Mouse (Mus musculus) forebrain, embryonic 14.5 days (tissue): ENCODE measurements around the gene Scn3b. TPM values are rescaled to one million over a fixed set of nuclear protein-coding genes. Genes with fewer than 3 reads are reported as not detected.

Experiments
- ATAC-seq: fragments of 200-750 bp; cut with Nextera tagmentation; 2 replicates; pipeline ENCODE4 v1.8.0; 2017; ENCODE audit warnings: mild to moderate bottlenecking, moderate library complexity
- DNase-seq: peaks from one replicate; pipeline ENCODE4 v3.0.0-alpha.2; 2015; ENCODE audit warnings: low spot score
- H3K27ac ChIP-seq: fragments of 300-500 bp; sonication (generic); 2 replicates; pipeline ENCODE4 v1.5.1; 2014; ENCODE audit warnings: low read depth, mild to moderate bottlenecking, control low read depth, low read length, moderate library complexity
- H3K27me3 ChIP-seq: fragments of 300-500 bp; sonication (generic); replicated peaks from 2 replicates; pipeline ENCODE4 v1.6.1; 2014; ENCODE audit warnings: low read length, control low read depth, mixed read lengths; ENCODE audit not compliant: control insufficient read depth, insufficient read depth
- H3K36me3 ChIP-seq: fragments of 300-500 bp; sonication (generic); 2 replicates; pipeline ENCODE4 v1.6.1; 2014; ENCODE audit warnings: low read length, control low read depth; ENCODE audit not compliant: control insufficient read depth, insufficient read depth
- H3K4me1 ChIP-seq: fragments of 300-500 bp; sonication (generic); 2 replicates; pipeline ENCODE4 v1.6.1; 2014; ENCODE audit warnings: antibody characterized with exemption, low read length, control low read depth; ENCODE audit not compliant: control insufficient read depth, insufficient read depth
- H3K4me2 ChIP-seq: fragments of 300-500 bp; sonication (generic); 2 replicates; pipeline ENCODE4 v1.6.1; 2014; ENCODE audit warnings: mild to moderate bottlenecking, control low read depth, low read length
- H3K4me3 ChIP-seq: fragments of 300-500 bp; sonication (generic); 2 replicates; pipeline ENCODE4 v1.5.1; 2014; ENCODE audit warnings: low read depth, low read length, control low read depth
- H3K9ac ChIP-seq: fragments of 300-500 bp; sonication (generic); 2 replicates; pipeline ENCODE4 v1.6.1; 2014; ENCODE audit warnings: mild to moderate bottlenecking, low read length, control low read depth, moderate library complexity
- H3K9me3 ChIP-seq: fragments of 300-500 bp; sonication (generic); replicated peaks from 2 replicates; pipeline ENCODE4 v1.6.1; 2016; ENCODE audit warnings: low read length, control low read depth, mixed read lengths; ENCODE audit not compliant: control insufficient read depth
- WGBS: fragments of 180-500 bp; shearing (Covaris S2); extraction: QIAGEN DNeasy Blood & Tissue Kit; methylation state at CpG from one replicate; pipeline ENCODE4 v1.1.7; 2014; 5-methylcytosine and 5-hydroxymethylcytosine counted together
- polyA plus RNA-seq: library from polyadenylated mRNA; unstranded; fragments of >200 nt; fragmentation: Nextera tagmentation; extraction: Ambion mirVana; gene quantifications from 2 replicates; pipeline ENCODE4 v1.2.1, GENCODE M21; 2014

Gene Scn3b
- polyA plus RNA-seq, 1 experiment from 2014 or later, result 88.6 TPM

GRCm38 (mm10) chr9:40279438-40279837, 10.4 kb downstream of the Scn3b start:
- H3K36me3 ChIP-seq, result peaks cover 24% of the 10 kb centered on the region
- H3K27ac ChIP-seq, result no peak overlapping the region

GRCm38 (mm10) chr9:40282968-40283367, 14.0 kb downstream of the Scn3b start:
- DNase-seq (no peak), ATAC-seq (no peak)
- Histone ChIP-seq H3K4me2 (no peak overlapping the region), H3K27me3 (no peaks in the 10 kb centered on the region), H3K27ac (no peak overlapping the region), H3K36me3 (peaks cover 21% of the 10 kb centered on the region), H3K4me3 (no peak overlapping the region), H3K4me1 (no peaks in the 10 kb centered on the region), H3K9me3 (no peaks in the 10 kb centered on the region), H3K9ac (no peak overlapping the region)
- WGBS, result 88% methylated on average over 7 of the region's 7 CpGs

More at GRCm38 (mm10) chr9:40279438-40279837, 10.4 kb downstream of the Scn3b start:
- H3K4me3 ChIP-seq, result no peak overlapping the region
- no peaks in the 10 kb centered on the region for H3K9me3 ChIP-seq
- no peak overlapping the region for H3K4me2 ChIP-seq
- no peak for ATAC-seq
- no peaks in the 10 kb centered on the region for H3K27me3 ChIP-seq
- 93% methylated on average over 7 of the region's 7 CpGs for WGBS
- H3K9ac ChIP-seq, result no peak overlapping the region
- no peaks in the 10 kb centered on the region for H3K4me1 ChIP-seq
- no peak for DNase-seq

GRCm38 (mm10) chr9:40292475-40292874, 23.5 kb downstream of the Scn3b start:
- DNase-seq (no peak), ATAC-seq (no peak)
- Histone ChIP-seq H3K9ac (no peak overlapping the region), H3K27ac (no peak overlapping the region), H3K27me3 (no peaks in the 10 kb centered on the region), H3K9me3 (no peaks in the 10 kb centered on the region), H3K4me2 (no peak overlapping the region), H3K4me3 (no peak overlapping the region), H3K36me3 (peaks cover 30% of the 10 kb centered on the region), H3K4me1 (no peaks in the 10 kb centered on the region)
- 95% methylated on average over 4 of the region's 4 CpGs for WGBS

- no peak overlapping the region for H3K27ac ChIP-seq
- H3K9ac ChIP-seq, result no peak overlapping the region
- peaks cover 38% of the 10 kb centered on the region for H3K36me3 ChIP-seq
- H3K9me3 ChIP-seq, result no peaks in the 10 kb centered on the region
- no peak for DNase-seq
- WGBS, result 92% methylated on average over 8 of the region's 8 CpGs
- no peaks in the 10 kb centered on the region for H3K27me3 ChIP-seq
- no peak overlapping the region for H3K4me3 ChIP-seq
- no peak for ATAC-seq
- H3K4me2 ChIP-seq, result no peak overlapping the region
- H3K4me1 ChIP-seq, result no peaks in the 10 kb centered on the region
Measured at GRCm38 (mm10) chr9:40293286-40293685, 24.3 kb downstream of the Scn3b start.

DNA sequence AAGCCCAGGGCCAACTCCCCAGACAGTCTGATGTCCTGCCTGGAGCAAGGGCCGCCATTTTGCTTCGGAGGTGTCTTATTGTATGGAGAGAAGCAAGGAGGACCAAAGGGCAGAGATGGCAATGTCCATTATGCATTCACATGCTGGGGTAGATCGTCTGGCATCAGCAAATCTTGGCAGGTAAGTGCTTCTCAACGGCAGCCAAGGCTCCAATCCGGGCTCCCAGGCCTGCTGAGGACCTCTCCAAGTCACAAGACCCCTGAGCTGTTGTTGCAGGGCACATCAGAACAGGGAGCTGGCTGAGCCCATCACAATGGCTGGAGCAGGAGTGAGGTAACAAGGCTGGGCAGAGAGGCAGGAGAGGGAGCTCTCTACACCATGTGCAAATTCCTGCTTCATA, 24.7 kb downstream of the Scn3b start:
- H3K36me3 ChIP-seq, result peaks cover 38% of the 10 kb centered on the region
- H3K9me3 ChIP-seq, result no peaks in the 10 kb centered on the region
- H3K27ac ChIP-seq, result no peak overlapping the region
- no peaks in the 10 kb centered on the region for H3K4me1 ChIP-seq
- no peak overlapping the region for H3K4me3 ChIP-seq
- H3K27me3 ChIP-seq, result no peaks in the 10 kb centered on the region
- no peak overlapping the region for H3K9ac ChIP-seq
- DNase-seq (no peak), ATAC-seq (no peak)
- 91% methylated on average over 5 of the region's 5 CpGs for WGBS
- H3K4me2 ChIP-seq, result no peak overlapping the region

DNA sequence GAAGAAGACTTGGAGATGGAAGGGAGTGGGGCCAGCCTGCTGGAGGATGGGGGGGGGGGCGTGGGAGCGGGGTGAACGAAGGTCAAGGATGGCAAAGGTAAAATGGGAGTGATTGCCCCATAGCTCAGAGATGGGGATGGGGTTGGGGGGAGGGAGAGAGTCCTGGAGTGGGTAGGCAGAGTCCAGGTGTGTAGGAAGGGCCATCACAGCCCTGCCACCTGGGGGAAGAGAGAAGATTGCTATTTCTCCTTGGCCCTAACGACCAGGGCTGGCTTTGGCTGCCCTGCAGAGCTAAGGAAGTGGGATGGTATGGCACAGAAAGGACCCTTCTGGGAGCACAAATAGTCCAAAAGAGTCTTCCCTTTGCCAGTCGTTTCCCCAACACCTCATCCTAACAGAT, 25.2 kb downstream of the Scn3b start:
- H3K9ac ChIP-seq, result no peak overlapping the region
- ATAC-seq (no peak), DNase-seq (no peak)
- WGBS, result 76% methylated on average over 5 of the region's 5 CpGs
- no peaks in the 10 kb centered on the region for H3K9me3 ChIP-seq
- H3K4me3 ChIP-seq, result no peak overlapping the region
- H3K27me3 ChIP-seq, result no peaks in the 10 kb centered on the region
- H3K4me1 ChIP-seq, result no peaks in the 10 kb centered on the region
- no peak overlapping the region for H3K4me2 ChIP-seq
- peaks cover 40% of the 10 kb centered on the region for H3K36me3 ChIP-seq
- H3K27ac ChIP-seq, result no peak overlapping the region

GRCm38 (mm10) chr9:40294866-40295265, 25.8 kb downstream of the Scn3b start:
- no peak overlapping the region for H3K9ac ChIP-seq
- no peak for DNase-seq
- no peak overlapping the region for H3K27ac ChIP-seq
- no peaks in the 10 kb centered on the region for H3K27me3 ChIP-seq
- no peaks in the 10 kb centered on the region for H3K9me3 ChIP-seq
- no peak for ATAC-seq
- no peaks in the 10 kb centered on the region for H3K4me1 ChIP-seq
- WGBS, result 95% methylated on average over 1 of the region's 1 CpGs
- no peak overlapping the region for H3K4me2 ChIP-seq
- H3K4me3 ChIP-seq, result no peak overlapping the region
- peaks cover 46% of the 10 kb centered on the region for H3K36me3 ChIP-seq

DNA sequence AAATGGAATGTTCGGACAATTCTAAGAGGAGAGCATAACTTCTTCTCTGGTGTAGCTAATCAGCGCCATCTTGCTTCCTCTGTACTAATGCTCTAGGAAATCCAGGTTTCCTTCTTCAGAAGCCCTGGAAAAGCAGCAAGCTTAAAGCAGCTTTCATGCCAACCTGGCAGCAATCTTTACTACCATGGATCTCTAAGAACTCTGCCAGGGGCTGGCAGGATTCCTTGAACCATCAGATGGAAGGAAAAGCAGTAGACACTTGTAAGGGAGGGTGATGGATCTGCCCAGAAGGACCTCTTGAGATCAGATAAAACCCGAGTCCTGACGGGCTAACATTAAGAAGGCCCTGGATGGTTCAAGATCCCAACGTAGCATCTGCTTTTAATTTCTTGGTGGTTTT, 27.2 kb downstream of the Scn3b start:
- Histone ChIP-seq H3K27ac (no peak overlapping the region), H3K9me3 (no peaks in the 10 kb centered on the region), H3K4me3 (no peak overlapping the region), H3K27me3 (no peaks in the 10 kb centered on the region), H3K4me2 (no peak overlapping the region), H3K9ac (no peak overlapping the region), H3K4me1 (no peaks in the 10 kb centered on the region), H3K36me3 (peaks cover 59% of the 10 kb centered on the region)
- WGBS, result 94% methylated on average over 5 of the region's 5 CpGs
- DNase-seq (peak; percentile 49), ATAC-seq (no peak)

DNA sequence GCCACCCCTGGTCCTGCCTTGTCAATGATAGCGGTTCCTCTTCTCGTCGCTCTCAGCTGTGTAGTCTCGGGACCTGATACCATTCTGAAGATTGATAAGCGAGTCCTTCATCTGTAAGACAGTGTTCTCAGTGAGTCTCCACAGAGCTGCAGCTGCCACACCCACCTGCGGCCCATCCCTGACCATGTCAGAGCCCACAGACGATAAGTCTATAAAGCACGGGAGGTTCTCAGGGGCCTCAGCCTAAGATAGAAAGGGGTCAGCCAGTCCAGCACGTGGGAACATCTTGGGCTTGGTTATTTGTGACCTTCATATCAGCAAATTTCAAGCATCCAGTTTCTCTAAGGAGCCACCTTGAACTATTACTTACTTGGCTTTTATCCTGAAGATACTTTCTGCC, 29.0 kb downstream of the Scn3b start:
- no peaks in the 10 kb centered on the region for H3K27me3 ChIP-seq
- no peak overlapping the region for H3K4me2 ChIP-seq
- no peak overlapping the region for H3K9ac ChIP-seq
- H3K4me3 ChIP-seq, result no peak overlapping the region
- WGBS, result 96% methylated on average over 9 of the region's 9 CpGs
- DNase-seq (no peak), ATAC-seq (no peak)
- H3K27ac ChIP-seq, result no peak overlapping the region
- no peaks in the 10 kb centered on the region for H3K4me1 ChIP-seq
- H3K9me3 ChIP-seq, result no peaks in the 10 kb centered on the region
- peaks cover 72% of the 10 kb centered on the region for H3K36me3 ChIP-seq
